ENCODE assay signal across 23 mouse cellular contexts in the genomic region with DNA sequence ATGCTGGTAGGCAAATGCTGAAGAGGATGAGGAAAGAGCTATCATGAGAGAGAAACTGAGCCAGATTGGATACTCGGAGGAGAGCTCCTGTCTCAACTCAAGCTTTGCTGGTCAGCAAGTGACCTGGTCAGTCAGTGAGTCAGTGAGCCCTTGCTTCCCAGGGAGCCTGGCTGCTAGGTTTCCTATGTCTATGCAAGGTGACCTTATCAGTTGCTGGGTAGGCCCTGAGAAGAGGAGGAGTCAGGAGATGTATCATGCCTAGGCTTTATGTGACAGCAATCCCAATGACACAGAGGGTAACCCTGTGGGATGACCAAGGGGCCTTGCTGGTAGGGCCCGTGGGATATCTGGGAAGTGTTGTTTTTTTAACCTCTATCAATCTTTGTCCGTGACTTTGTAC. TPM values are rescaled to one million over a fixed set of nuclear protein-coding genes. Genes with fewer than 3 reads are reported as not detected.
"Had no signal": no experiment of that assay in that cellular context is flagged by ENCODE, and none has a peak within 500 bp of the region (broad histone marks: within the 10 kb centered on the region; RNA-seq: fewer than 3 reads in every experiment).

No protein-coding gene starts in this region.

- DNase-seq: layer of hippocampus, adult 9-11 months; liver; lung, adult 18-20 months; lung, postnatal 36 days; thymus, adult 18-20 months had no signal

RNA-seq across cellular contexts. Expression of a gene that starts 14.2 kb away (rescaled TPM):
- total RNA-seq: layer of hippocampus, adult 2 months; layer of hippocampus, postnatal 25 days; left cerebral cortex, adult 18-20 months; monocyte, adult 5-6 weeks; neutrophil, adult 5-6 weeks had no signal
- polyA plus RNA-seq: kidney, postnatal 0 days; large intestine, adult 2 months; limb, embryonic 10.5 days; liver, embryonic 12.5 days; liver, embryonic 15.5 days; midbrain, embryonic 10.5 days; midbrain, embryonic 13.5 days; midbrain, embryonic 16.5 days; neural tube, embryonic 13.5 days; spleen, adult 2 months; testis, adult 2 months had no signal

RNA-seq across cellular contexts. Expression of a gene that starts 49.9 kb away (rescaled TPM):
- total RNA-seq: layer of hippocampus, adult 2 months; layer of hippocampus, postnatal 25 days; left cerebral cortex, adult 18-20 months; left cerebral cortex, postnatal 25 days; monocyte, adult 5-6 weeks had no signal
- polyA plus RNA-seq: limb, embryonic 10.5 days; limb, embryonic 13.5 days; midbrain, embryonic 10.5 days; midbrain, embryonic 13.5 days; midbrain, embryonic 16.5 days; neural tube, embryonic 13.5 days had no signal
